ENCODE assay signal across 36 mouse cellular contexts in genomic region chr7:135524424-135524967, GRCm38 (mm10). TPM values are rescaled to one million over a fixed set of nuclear protein-coding genes. Genes with fewer than 3 reads are reported as not detected.
DNase-seq lines count a peak whose midpoint lies in the region; ATAC-seq and TF ChIP-seq lines count a peak whose summit lies in the region.
"Had no signal": no experiment of that assay in that cellular context is flagged by ENCODE, and none has a peak within 500 bp of the region (broad histone marks: within the 10 kb centered on the region; RNA-seq: fewer than 3 reads in every experiment).

No protein-coding gene starts in this region.

- no peaks in the 10 kb centered on the region for H3K4me1 ChIP-seq in heart, embryonic 10.5 days
- H3K4me1 ChIP-seq in kidney, embryonic 15.5 days, result peaks cover 34% of the 10 kb centered on the region
- H3K4me1 ChIP-seq in intestine, postnatal 0 days (replicated peaks; ENCODE audit: control insufficient read depth, insufficient read depth, low read length), result peaks cover 10% of the 10 kb centered on the region; the same call in 1 of the 2 replicates
- H3K4me1 ChIP-seq in forebrain, embryonic 13.5 days, result 0 out of 2 replicates have a peak, but pooled peaks cover 3% of the 10 kb centered on the region
- H3K4me1 ChIP-seq: liver, embryonic 12.5 days; midbrain, embryonic 12.5 days had no signal

- peak; percentile 70 for ATAC-seq in kidney, embryonic 15.5 days (replicated peaks; ENCODE audit: low FRiP score)
- ATAC-seq in intestine, postnatal 0 days, result peak; percentile 2; the same call in 1 of the 2 replicates
- ATAC-seq in forebrain, embryonic 13.5 days, result no peak
- ATAC-seq: CD4-positive, CD25-positive, alpha-beta regulatory T cell, adult 4 months; forebrain, postnatal 0 days; hindbrain, postnatal 0 days; liver, embryonic 12.5 days; liver, postnatal 0 days had no signal

- peak; percentile 40 for DNase-seq in heart, adult 11 months
- no peak for DNase-seq in heart, embryonic 10.5 days (ENCODE audit: low spot score)
- DNase-seq in kidney, postnatal 14 days, result no peak
- no peak for DNase-seq in left cerebral cortex, postnatal 36 days (ENCODE audit: low spot score in 2 of 2)
- no peak for DNase-seq in cerebellum, adult 9-11 months
- DNase-seq: adrenal gland, postnatal 10 days; cerebellum, adult 8-10 months; forebrain, postnatal 0 days; heart, postnatal 36 days; left cerebral cortex, postnatal 4 days; liver, postnatal 0 days; lung, postnatal 4 days; right cerebral cortex, adult 18-20 months; thymus, postnatal 4 days had no signal

- TF ChIP-seq CTCF in intestine, postnatal 0 days (IDR thresholded peaks at IDR 0.05; ENCODE audit: low read depth), result no peak

- H3K4me3 ChIP-seq in heart, embryonic 10.5 days, result no peak overlapping the region
- H3K4me3 ChIP-seq in kidney, embryonic 15.5 days (replicated peaks), result no peak overlapping the region
- H3K4me3 ChIP-seq in intestine, postnatal 0 days (ENCODE audit: low read depth, low read length), result no peak overlapping the region
- H3K4me3 ChIP-seq in forebrain, embryonic 13.5 days, result no peak overlapping the region
- H3K4me3 ChIP-seq: embryonic facial prominence, embryonic 13.5 days; forebrain, embryonic 10.5 days; hindbrain, embryonic 12.5 days; layer of hippocampus, adult 2 months; liver, embryonic 12.5 days; megakaryocyte, embryonic 14.5 days; midbrain, embryonic 12.5 days; myocyte; neural tube, embryonic 12.5 days had no signal

- H3K4me2 ChIP-seq in kidney, embryonic 15.5 days, result no peak overlapping the region
- H3K4me2 ChIP-seq in intestine, postnatal 0 days (replicated peaks; ENCODE audit: low read depth), result peak overlapping the region; percentile 30
- no peak overlapping the region for H3K4me2 ChIP-seq in forebrain, embryonic 13.5 days
- H3K4me2 ChIP-seq: embryonic facial prominence, embryonic 13.5 days; hindbrain, embryonic 12.5 days; liver, embryonic 12.5 days; midbrain, embryonic 12.5 days; neural tube, embryonic 12.5 days had no signal

- no peak overlapping the region for H3K27ac ChIP-seq in heart, embryonic 10.5 days
- H3K27ac ChIP-seq in kidney, embryonic 15.5 days, result peak overlapping the region; percentile 66
- peak overlapping the region; percentile 31 for H3K27ac ChIP-seq in intestine, postnatal 0 days (ENCODE audit: low read depth, low read length)
- H3K27ac ChIP-seq in forebrain, embryonic 13.5 days, result no peak overlapping the region
- H3K27ac ChIP-seq: embryonic facial prominence, embryonic 13.5 days; forebrain, embryonic 10.5 days; hindbrain, embryonic 12.5 days; hindbrain, postnatal 0 days; layer of hippocampus, adult 2 months; liver, embryonic 12.5 days; midbrain, embryonic 12.5 days; neural tube, embryonic 12.5 days had no signal

- 85% methylated on average over 6 of the region's 6 CpGs for WGBS in heart, embryonic 10.5 days
- WGBS in kidney, embryonic 15.5 days, result 42% methylated on average over 6 of the region's 6 CpGs
- 70% methylated on average over 6 of the region's 6 CpGs for WGBS in intestine, postnatal 0 days
- WGBS in forebrain, embryonic 13.5 days, result 86% methylated on average over 6 of the region's 6 CpGs

- no peaks in the 10 kb centered on the region for H3K36me3 ChIP-seq in heart, embryonic 10.5 days
- H3K36me3 ChIP-seq in kidney, embryonic 15.5 days, result no peaks in the 10 kb centered on the region
- H3K36me3 ChIP-seq in intestine, postnatal 0 days (ENCODE audit: control insufficient read depth, insufficient read depth), result no peaks in the 10 kb centered on the region
- no peaks in the 10 kb centered on the region for H3K36me3 ChIP-seq in forebrain, embryonic 13.5 days (ENCODE audit: poor library complexity, severe bottlenecking)
- H3K36me3 ChIP-seq: embryonic facial prominence, embryonic 13.5 days; forebrain, embryonic 10.5 days; hindbrain, embryonic 12.5 days; liver, embryonic 12.5 days; midbrain, embryonic 12.5 days; neural tube, embryonic 12.5 days had no signal

- no peaks in the 10 kb centered on the region for H3K27me3 ChIP-seq in heart, embryonic 10.5 days (ENCODE audit: insufficient read depth, poor library complexity, severe bottlenecking)
- no peaks in the 10 kb centered on the region for H3K27me3 ChIP-seq in kidney, embryonic 15.5 days
- H3K27me3 ChIP-seq in intestine, postnatal 0 days (replicated peaks; ENCODE audit: control insufficient read depth, insufficient read depth, low read length), result no peaks in the 10 kb centered on the region
- H3K27me3 ChIP-seq in forebrain, embryonic 13.5 days, result no peaks in the 10 kb centered on the region
- H3K27me3 ChIP-seq: embryonic facial prominence, embryonic 13.5 days; hindbrain, embryonic 12.5 days; liver, embryonic 12.5 days; midbrain, embryonic 12.5 days; neural tube, embryonic 12.5 days had no signal

- H3K9me3 ChIP-seq in heart, embryonic 10.5 days, result no peaks in the 10 kb centered on the region
- no peaks in the 10 kb centered on the region; the same call in 1 of the 2 replicates for H3K9me3 ChIP-seq in kidney, embryonic 15.5 days (replicated peaks)
- no peaks in the 10 kb centered on the region for H3K9me3 ChIP-seq in intestine, postnatal 0 days (ENCODE audit: control insufficient read depth)
- no peaks in the 10 kb centered on the region for H3K9me3 ChIP-seq in forebrain, embryonic 13.5 days (replicated peaks)
- H3K9me3 ChIP-seq: embryonic facial prominence, embryonic 13.5 days; forebrain, embryonic 10.5 days; hindbrain, embryonic 12.5 days; liver, embryonic 12.5 days; midbrain, embryonic 12.5 days; neural tube, embryonic 12.5 days had no signal

- intact Hi-C loops in left cerebral cortex, postnatal 36 days (cut with DNase I), result no loop called here

- no peak overlapping the region for H3K9ac ChIP-seq in kidney, embryonic 15.5 days
- 0 out of 2 replicates have a peak overlapping the region, but pooled peaks have one; percentile 11 for H3K9ac ChIP-seq in intestine, postnatal 0 days (ENCODE audit: low read depth, low read length)
- H3K9ac ChIP-seq in forebrain, embryonic 13.5 days, result no peak overlapping the region
- H3K9ac ChIP-seq: embryonic facial prominence, embryonic 13.5 days; forebrain, postnatal 0 days; hindbrain, embryonic 12.5 days; liver, embryonic 12.5 days; liver, postnatal 0 days; midbrain, embryonic 12.5 days; neural tube, embryonic 12.5 days had no signal

RNA-seq across cellular contexts. Expression of gene Clrn3, which starts 4.0 kb away (rescaled TPM):
- not detected in 2 replicates for polyA plus RNA-seq in heart, embryonic 10.5 days (2016; fragmentation: Nextera tagmentation; extraction: Ambion mirVana)
- 8.9 and 9.4 TPM in 2 replicates for polyA plus RNA-seq in kidney, embryonic 15.5 days (2015; fragmentation: Nextera tagmentation; extraction: Ambion mirVana)
- polyA plus RNA-seq in intestine, postnatal 0 days (2015; fragmentation: Nextera tagmentation; extraction: Ambion mirVana), result 61.7 and 63.6 TPM in 2 replicates
- polyA plus RNA-seq in forebrain, embryonic 13.5 days (2015; fragmentation: Nextera tagmentation; extraction: Ambion mirVana), result not detected in 2 replicates
- not detected for total RNA-seq in left cerebral cortex, postnatal 36 days (2021)
- total RNA-seq: adrenal gland, postnatal 10 days; common myeloid progenitor, adult 5-6 weeks; gastrocnemius, adult 8-10 months; heart, postnatal 36 days; hindbrain, postnatal 0 days; layer of hippocampus, adult 2 months; layer of hippocampus, postnatal 14 days; left cerebral cortex, adult 8-10 months; left cerebral cortex, postnatal 4 days; midbrain, postnatal 0 days had no signal
- polyA plus RNA-seq: CD4-positive, CD25-positive, alpha-beta regulatory T cell, adult 4 months; embryonic facial prominence, embryonic 13.5 days; forebrain, embryonic 10.5 days; forebrain, postnatal 0 days; hindbrain, embryonic 12.5 days; hindbrain, postnatal 0 days; liver, embryonic 12.5 days; liver, postnatal 0 days; lung, embryonic 16.5 days; midbrain, embryonic 12.5 days; midbrain, postnatal 0 days; myocyte; neural tube, embryonic 12.5 days; spleen, adult 2 months; testis, adult 2 months had no signal

RNA-seq across cellular contexts. Expression of gene Ptpre, which starts 12.8 kb away (rescaled TPM):
- 1.1 and 1.8 TPM in 2 replicates for polyA plus RNA-seq in heart, embryonic 10.5 days (2016; fragmentation: Nextera tagmentation; extraction: Ambion mirVana)
- polyA plus RNA-seq in kidney, embryonic 15.5 days (2015; fragmentation: Nextera tagmentation; extraction: Ambion mirVana), result 1.6 TPM in 2 replicates
- polyA plus RNA-seq in intestine, postnatal 0 days (2015; fragmentation: Nextera tagmentation; extraction: Ambion mirVana), result 4.7 and 5.2 TPM in 2 replicates
- polyA plus RNA-seq in forebrain, embryonic 13.5 days (2015; fragmentation: Nextera tagmentation; extraction: Ambion mirVana), result 2.3 and 2.5 TPM in 2 replicates
- total RNA-seq in left cerebral cortex, postnatal 36 days (2021), result 10 to 100 TPM; 23.1 to 28.7 TPM

Comparison
In these comparisons a context has a peak if more than half of its experiments do, and no peak if none do; other contexts are left out.
1. H3K27ac ChIP-seq: peak in kidney, embryonic 15.5 days (single experiment) and intestine, postnatal 0 days (single experiment); none in heart, embryonic 10.5 days (single experiment) and forebrain, embryonic 13.5 days (single experiment).